Mouse (Mus musculus) adrenal gland, postnatal 10 days (tissue): ENCODE measurements around the gene Gm44502. TPM values are rescaled to one million over a fixed set of nuclear protein-coding genes. Genes with fewer than 3 reads are reported as not detected.
A peak's percentile ranks its signal among the peaks of the same experiment; 100 is the strongest.
"Not testable (repeated sequence)": the region's sequence is repeated elsewhere in the genome, so short reads cannot be mapped to it uniquely, and the experiment has no call there.

Experiments used
- DNase-seq: peaks from one replicate; pipeline ENCODE4 v3.0.0; 2021; ENCODE audit warnings: mixed read lengths
- total RNA-seq, 2 experiments: library from RNA; stranded (reverse); gene quantifications; 2 replicates each; pipeline ENCODE4 v1.2.3; 2021

Gene Gm44502
- total RNA-seq, 2 experiments from 2014 or later = 5.6 to 9.2 TPM

DNA sequence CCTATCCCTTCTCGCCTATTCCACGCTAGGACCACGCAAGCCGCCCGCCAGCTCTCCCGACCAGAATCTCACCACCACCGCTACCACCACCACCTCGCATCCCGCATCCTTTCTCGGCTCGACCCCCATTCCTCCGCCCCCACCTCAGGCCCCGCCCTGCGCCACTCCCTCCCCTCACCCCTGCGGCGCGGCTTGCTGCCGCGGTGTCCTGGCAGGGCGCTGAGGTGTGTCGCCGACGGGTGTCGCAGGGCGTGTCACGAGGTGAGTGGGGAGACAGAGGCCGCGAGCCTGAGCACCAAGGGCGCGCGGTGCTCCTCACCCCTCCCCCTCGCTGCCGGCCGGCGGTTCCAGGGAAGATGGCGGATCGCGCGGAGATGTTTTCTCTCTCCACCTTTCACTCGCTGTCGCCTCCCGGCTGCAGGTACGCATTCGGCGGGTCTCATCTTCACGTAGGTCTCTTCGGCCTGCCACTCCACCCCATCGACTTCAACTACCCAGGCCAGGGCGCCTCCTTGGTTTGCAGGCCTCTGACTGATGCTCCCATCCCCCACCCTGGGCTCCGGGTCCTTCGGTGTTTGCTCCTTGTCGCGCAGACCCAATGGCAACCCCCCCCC is 24.5 kb upstream of the Gm44502 start, which contains the start of gene Mapk8ip2:
TSS of gene Mapk8ip2 (plus strand) at position 49 of the 614 bp plus-strand sequence.
- peak; percentile 23 for DNase-seq

DNA sequence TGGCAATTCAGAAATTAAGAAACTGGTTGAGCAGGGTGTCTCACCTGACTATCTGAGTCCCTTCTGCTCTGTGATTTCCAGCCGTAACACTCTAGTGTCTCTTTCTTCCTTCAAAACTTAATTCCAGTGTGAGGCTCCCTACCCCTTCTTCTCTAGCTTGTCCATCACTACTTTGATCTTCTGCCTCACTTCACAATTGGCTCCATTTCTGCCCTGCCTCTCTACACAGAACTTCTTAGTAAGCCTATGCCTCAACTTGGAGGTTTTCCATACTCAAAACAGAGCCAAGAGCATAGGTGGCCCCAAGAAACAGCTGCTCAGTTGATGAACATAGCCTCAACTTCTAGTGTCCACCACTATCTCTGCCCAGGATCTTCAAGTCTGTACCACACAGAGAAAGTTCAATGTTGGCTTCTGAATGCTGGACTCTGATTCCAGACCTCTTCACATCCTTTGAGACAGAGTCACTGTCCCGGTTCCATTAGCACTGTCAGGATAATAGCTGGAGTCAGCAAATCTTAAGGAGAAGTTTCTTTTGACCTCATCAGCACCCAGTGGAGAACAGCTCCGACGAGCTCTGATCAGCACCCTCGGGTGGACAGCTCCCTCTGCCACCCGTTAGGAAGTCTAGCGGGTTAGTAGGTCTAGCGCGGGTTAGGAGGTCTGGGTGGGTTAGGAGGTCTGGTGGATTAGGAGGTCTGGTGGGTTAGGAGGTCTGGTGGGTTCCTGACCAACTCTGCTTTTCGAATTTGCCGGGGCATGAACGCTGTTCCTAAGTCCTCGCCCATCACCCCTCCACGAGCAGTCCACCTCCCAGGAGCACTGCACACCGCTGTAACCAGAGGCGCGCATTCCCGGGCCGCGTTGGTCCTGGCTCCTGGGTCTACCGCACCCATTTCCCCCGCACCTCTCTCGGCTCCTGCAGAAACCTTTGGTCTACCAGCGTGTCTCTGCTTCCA is 23.7 kb upstream of the Gm44502 start:
- peak; percentile 88 for DNase-seq

DNA sequence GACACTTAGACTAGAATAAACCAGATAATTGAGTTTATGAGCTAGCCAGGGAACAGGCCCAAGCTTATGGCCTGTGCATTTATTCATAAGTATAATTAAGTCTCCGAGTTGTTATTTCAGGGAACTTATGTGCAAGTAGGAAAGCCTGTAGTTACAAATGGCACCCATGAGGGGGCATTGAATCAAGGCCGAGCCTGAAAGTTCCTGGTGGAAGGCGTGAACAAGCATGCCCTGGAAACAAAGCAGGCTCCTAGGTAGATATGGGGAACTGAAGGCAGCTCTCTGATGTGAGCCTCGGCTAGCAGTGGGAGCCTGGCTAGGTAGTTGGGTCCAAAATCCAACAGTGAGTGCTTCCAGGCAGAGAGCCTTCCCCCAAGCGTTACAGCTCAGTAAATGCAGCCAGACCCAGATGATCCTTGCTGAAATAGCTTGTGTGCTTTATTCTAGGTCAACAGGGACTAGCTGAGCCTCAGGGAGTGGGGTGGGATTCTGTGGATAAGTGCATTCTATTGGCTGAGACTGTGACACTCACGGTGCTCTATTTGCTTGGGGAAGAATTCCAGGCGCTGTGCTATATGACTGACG is 13.1 kb upstream of the Gm44502 start:
- DNase-seq = no peak

DNA sequence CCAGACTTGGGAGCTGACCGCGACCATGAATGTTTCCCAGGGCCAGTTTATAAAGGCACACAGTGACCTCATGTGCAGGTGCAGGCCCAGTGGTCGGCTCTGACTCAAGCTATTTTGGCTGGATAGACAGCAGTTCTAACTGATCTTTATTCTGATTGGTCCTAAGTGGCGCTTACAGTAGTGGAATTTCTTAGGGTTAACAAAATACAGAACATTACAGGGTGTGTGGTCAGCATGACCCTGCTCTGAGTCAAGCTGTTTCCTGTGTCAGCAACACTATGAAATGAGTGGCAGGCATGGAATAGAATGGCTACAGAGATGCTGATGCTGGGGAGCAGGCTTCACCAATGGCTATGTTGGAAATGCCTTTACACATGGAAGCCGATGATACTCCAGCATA is 6.4 kb upstream of the Gm44502 start:
- no peak for DNase-seq

DNA sequence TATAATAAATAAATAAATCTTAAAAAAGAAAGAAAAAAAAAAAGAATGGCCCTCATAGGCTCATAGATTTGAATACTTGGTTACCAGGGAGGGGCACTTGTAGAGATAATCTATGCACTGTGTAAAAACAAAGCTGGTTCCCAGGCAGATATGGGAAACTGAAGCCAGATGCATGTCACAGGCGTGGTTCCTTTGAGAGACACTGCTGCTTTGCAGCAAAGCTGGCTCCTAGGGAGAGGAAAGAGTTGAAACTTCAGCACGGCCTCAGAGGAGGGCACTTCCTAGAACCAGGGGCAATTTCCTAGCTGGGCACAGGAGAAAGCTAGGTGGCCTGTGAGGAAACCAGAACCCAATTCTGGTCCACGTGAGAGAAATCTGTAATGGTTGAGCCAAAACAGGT is 4.6 kb upstream of the Gm44502 start:
- DNase-seq = no peak

DNA sequence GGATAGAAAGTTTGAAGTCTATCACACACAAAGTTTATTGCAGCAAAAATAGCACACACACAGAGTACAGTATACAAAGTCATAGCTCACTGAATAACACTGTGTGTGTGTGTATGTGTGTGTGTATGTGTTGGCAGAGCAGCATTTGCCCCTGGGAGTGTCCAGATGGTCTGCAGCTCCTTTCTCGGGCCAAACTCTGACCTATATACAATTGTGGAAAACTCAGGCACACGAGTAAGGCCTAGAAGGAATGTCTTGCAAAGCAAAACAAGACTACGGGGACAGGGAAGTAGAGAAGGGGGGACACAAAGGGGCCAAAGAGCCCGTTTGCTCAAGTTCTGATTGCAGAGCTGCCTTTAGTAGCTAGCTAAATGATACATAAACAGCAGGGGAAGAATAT is 3.5 kb upstream of the Gm44502 start:
- no peak for DNase-seq

DNA sequence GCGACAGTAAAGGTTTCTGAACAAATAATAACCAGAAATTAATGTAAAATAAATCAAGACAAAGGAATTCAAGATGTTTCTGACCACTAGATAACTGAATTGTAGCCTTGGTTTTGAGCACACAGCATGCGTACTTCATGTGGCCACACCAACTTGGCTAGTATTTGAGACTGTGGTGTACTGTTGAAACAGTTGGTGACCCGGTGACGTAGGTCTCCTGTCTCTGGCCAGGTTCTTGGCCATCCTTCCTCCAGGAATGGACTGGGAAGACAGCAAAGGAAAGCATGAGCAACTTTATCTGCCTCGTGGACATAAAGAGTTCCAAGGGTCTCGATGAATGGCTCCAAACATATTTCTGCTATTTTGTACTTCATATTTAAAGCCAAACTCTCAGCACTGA is 2.3 kb upstream of the Gm44502 start:
- no peak for DNase-seq

DNA sequence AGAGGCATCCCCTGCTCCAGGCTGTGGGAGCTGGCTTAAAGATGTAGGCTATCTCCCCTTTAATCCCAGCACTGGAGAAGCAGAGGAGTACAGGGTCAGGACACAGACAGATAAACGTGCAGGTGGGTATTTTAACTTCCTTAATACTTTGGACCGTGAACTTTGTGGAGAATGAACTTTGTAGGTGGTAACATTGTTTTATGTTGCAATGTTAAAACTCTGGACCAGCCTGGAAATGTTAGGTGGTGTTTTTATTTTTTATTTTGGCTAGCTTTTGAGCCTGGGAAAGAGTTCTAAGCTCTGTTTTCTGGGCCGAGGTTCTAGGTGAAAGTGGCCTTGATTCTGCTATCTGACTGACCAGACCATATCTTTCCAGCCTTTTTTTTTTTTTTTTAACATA is 1.8 kb upstream of the Gm44502 start:
- DNase-seq = no peak

DNA sequence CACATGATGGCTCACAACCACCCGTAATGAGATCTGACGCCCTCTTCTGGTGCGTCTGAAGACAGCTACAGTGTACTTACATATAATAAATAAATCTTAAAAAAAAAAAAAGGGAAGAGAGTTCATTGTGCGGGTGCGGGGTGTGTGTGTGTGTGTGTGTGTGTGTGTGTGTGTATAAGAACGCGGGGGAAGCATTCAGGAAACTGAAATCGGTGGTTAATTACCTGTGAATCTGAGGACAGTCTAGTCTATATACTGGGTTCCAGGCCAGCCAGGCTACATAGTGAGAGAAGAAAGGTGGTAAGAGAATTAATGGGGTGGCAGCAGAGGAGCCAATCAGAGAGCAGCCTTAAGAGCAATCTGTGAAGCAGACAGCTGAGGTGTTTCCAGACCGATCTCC is 1.3 kb upstream of the Gm44502 start:
- not testable (repeated sequence) for DNase-seq

DNA sequence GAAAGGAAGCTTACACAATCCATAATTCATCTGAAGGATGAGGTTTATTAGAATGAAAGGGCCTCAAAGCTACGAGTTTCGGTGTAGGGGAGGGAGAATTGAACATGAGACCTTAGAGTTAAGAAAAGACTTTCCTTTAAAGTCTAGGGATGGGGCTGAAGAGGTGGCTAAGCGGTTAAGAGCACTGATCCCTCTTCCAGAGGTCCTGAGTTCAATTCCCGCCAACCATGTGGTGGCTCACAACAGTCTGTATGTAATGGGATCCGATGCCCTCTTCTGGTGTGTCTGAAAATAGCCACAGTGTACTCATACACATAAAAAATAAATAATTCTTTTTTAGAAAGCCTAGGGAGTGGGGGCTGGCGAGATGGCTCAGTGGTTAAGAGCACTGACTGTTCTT is 845 bp upstream of the Gm44502 start:
- DNase-seq = no peak

DNA sequence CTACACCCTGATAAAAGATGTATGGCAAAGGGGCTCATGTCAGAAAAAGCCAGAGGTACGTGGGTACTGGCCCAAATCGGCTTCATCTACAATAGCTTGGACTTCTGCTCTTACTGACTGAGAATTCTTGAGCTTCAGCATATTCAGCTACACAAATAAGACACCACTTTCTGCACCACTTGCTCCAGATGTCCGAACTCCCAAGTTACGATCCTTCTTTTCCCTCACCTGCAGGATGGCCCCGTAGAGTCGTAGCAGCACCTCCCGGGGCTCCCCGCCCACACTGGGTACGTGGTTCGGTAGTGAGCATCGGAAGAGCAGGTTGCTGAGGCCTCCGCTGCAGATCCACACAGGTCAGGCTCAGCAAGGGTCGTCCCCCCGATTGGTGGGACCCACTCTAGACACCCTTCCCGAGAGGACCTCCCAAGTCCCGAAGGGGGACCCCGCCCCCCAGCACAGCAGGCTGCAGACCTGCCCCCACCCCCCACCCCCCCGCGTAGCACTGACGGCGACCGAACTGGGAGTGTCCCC is 610 bp downstream of the Gm44502 start:
- no peak for DNase-seq

DNA sequence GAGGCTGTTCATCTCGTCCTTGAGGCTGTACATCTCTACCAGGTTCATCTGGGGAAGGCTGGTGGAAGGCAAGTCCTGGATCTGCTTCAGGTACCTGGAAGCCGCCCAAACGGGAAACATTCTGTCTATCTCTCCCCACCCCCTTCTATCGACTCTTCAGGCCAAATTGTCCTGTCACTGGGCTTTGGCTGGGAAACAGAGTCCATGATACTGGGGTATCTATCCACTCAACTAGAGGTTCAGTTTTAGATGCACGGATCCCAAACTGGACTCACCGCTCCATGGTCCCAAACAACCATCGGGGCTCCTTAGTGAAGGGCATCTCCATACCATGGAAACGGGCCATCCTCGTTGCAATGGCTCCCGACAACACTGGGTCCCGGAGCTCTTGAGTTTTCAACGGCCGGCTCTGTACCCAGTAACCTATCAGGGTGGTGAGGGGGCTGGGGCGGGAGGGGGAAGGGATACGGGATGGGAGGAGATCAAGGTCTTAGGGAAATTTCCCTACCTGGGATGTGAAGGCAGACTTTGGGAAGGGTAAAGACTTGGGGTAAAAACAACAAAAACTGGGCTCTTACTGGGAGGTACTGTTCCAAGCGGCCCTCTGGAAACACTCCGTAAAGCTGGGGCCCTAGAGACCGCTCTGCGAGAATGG is 1.2 kb downstream of the Gm44502 start:
- peak; percentile 25 for DNase-seq

DNA sequence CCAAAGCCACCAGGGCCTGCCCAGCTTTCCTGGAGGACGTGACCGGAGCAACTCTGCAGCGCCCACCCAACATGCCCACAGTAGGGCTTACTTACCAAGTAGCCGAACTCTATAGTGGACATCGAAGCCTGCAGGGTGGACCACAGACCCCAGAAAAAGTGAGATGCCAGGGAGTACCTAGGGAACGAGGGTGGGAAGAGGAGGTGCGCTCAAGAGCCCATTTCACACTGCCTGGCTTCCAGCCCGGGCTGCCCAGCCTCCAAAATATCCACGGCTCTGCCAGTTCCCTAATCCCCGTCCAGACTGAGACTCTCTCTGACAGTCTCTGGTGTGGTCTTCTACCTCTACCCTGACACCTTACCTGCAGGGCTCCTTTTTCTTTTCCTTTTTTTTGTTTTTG is 2.8 kb downstream of the Gm44502 start:
- peak; percentile 62 for DNase-seq

DNA sequence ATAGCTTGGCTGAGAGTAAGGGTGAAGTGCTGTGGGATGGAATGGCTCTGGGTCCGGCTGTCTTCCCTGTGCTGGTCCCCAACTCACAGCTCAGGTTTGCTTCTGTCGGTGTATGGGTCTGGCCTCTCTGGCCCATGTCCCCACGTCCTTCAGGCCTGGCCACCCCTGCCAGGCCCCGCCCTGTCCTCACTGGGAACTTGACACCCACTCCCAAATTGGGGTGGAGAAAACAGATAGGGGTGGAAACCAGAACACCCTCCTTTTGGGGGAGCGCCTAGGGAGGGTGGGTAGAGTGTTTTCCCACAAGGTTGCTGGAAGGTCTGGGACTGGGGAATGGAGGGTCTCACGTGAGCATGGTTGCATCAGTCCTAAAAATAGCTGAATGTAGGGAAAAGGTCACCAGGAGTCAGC is 3.8 kb downstream of the Gm44502 start, which contains the start of gene Cpt1b:
TSS of gene Cpt1b (minus strand) at position 153 of the 411 bp plus-strand sequence.
- peak; percentile 74 for DNase-seq

DNA sequence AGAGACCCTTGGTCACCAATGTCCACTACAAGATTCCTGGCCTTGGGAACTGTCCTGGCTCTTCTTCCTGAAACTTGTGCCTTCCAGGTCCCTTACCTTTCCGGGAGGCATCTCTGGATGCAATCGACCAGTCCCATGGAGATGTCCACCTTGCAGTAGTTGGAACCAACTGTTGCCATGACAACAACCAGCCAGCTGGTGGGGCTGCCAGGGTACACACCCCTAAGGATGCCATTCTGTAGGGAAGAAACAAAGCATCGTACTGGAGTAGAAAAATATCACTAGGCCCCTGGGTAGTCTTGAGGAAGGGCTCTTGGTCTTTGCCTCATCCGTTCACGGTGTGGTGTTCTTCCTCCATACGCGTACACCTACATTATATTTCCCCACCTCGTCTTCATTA is 4.9 kb downstream of the Gm44502 start:
- DNase-seq = no peak

DNA sequence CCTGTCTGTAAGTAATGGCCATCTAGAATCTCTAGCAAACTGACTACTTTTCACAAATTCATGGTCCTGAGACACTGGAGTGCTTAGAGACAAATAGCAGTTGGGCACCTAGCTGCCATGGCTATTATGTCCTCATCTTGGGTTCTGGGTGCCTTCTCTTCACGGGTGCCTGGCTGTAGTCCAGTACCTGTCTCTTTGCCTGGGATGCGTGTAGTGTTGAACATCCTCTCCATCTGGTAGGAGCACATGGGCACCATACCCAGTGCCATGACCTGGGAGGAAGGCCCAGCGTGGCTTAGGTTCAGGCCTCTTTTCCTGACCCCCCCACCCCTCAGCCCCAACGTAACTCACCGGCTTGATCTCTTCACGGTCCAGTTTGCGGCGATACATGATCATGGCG is 7.6 kb downstream of the Gm44502 start:
- DNase-seq = no peak

DNA sequence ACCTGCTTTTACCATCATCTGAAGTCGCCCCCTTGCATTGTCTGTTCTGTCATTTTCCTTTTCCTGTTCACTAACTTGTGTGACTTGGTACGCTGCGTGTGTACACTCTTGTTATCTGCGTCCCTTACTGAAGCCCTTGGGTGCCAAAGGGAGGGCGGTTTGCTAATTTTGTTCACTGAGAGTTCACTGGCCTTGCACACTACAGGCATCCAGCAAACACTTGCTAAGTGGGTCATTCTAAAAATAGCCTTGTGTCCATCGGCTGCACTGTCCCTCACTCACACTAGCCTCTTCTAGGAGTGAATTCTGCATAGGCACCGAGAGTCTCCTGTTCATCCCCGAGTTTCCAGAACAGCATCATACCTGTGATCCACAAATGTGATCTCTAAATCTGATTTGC is 14.2 kb downstream of the Gm44502 start:
- DNase-seq = no peak

DNA sequence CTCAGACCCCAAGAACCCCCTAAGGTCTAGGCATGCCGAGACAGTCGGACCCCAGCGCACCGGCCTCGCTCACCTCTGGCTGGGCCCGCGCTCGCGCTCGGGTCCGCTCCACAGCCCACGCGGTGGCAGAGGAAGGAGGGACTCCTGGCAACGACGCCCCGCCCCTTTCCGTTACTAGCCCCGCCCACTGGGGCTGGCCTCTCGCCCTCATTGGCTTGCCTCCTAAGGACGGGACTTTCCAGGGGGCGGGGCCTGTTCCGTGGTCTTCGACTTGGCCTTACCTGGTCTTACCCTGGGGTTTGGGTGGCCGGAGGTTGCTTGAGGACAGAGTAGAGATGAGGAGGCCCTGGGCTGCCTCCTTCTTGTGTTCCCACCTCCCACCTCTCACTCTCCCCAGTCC is 19.4 kb downstream of the Gm44502 start, which contains the start of gene Syce3:
TSS of gene Syce3 (minus strand) at position 386 of the 400 bp plus-strand sequence.
- DNase-seq = no peak

DNA sequence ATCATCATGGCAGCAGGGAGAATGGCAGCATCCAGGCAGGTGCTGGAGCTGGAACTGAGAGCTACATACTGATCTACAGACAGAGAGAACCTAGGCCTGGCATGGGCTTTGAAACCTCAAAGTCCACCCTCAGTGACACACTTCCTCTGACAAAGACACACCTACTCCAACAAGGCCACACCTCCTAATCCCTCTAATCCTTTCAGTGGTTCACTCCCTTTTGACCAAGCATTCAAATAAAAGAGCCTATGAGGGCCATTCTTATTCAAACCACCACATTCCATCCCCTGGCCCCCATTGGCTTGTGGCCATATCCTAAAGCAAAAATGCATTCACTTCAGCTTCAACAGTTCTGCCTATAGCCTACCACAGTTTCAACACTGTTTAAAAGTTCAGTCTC is 22.8 kb downstream of the Gm44502 start:
- DNase-seq = no peak

DNA sequence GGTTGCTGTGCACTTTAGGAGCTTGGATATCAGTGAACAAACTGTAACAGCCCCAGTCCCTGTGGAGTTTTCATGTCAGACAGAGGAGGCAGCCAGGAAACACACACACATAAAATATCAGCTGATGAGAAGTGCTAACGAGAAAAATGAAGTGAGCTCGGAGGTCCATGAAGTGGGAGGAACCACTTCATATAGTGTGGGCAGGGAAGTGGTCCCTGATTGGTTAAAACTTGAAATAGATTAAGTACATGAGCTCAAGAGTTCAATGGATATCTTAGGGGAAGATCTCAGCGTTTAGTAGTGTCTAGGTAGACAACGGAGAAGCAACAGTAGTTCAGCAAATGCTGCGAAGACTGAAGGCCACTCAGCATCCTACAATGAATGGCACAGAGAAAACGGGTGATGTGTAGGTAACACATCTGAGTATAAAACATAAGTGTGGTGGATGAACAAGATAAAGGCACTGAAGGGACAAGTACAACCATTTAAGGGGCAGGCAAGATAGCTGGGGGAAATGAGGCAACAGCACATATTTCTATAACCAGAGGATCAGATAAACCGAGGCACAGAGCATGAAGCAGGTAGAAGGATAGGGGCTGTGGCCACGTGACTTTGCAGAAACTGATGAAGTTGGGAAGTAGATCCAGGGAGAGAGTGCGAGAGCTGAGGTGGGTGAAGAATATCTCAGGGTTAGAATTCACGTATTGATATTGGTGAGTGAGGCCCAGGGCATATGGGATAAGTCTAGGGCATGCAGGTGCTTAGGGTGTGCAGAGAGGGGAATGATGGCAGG is 24.5 kb downstream of the Gm44502 start:
- DNase-seq = no peak

DNA sequence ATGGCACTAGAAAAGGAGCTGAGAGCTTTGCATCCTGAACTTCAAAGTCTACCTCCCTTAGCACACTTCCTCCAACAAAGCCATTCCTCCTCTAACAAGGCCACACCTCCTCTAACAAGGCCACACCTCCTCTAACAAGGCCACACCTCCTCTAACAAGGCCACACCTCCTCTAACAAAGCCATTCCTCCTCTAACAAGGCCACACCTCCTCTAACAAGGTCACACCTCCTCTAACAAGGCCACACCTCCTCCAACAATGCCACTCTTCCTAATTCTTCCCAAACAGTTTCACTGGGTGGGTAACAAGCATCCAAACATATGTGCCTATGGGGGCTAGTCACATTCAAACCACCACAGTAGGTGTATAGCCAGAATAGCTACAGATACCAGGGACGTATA is 27.0 kb downstream of the Gm44502 start:
- DNase-seq = no peak
